Mouse (Mus musculus) left cerebral cortex, adult 8-10 months (tissue): Measurements from ENCODE around the gene Spsb2. TPM values are rescaled to one million over a fixed set of nuclear protein-coding genes. Genes with fewer than 3 reads are reported as not detected.
"Not testable (repeated sequence)": the region's sequence is repeated elsewhere in the genome, so short reads cannot be mapped to it uniquely, and the experiment has no call there.

Experiments used
- DNase-seq, 2 experiments: peaks; one replicate each; pipeline ENCODE4 v3.0.0; 2022; ENCODE audit warnings: low spot score in 2 of 2
- total RNA-seq, 4 experiments: library from RNA; stranded (reverse); gene quantifications; 2 replicates each; pipeline ENCODE4 v1.2.4; 2022

Gene Spsb2
- total RNA-seq, 4 experiments from 2014 or later: 4.0 to 5.8 (median 5.0) TPM

DNA sequence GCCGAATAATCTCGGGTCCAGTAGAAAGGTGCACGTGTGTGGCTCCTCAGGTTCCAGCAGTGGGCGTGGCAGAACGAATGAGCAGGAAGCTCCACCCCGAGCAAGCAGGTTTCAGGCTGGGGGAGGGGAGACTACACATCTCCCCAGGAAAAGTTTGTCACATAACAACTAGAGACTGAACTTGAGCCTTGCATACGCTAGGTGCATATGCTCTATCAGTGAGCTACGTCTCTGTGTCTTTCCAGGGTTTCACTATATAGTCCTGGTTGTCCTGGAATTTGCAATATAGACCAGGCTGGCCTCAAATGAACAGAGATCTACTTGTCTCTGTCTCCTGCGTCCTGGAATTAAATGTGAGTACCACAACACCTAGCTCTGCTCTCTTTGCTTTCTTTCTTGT lies 6.1 kb upstream of the Spsb2 start:
- DNase-seq: not testable (repeated sequence)

DNA sequence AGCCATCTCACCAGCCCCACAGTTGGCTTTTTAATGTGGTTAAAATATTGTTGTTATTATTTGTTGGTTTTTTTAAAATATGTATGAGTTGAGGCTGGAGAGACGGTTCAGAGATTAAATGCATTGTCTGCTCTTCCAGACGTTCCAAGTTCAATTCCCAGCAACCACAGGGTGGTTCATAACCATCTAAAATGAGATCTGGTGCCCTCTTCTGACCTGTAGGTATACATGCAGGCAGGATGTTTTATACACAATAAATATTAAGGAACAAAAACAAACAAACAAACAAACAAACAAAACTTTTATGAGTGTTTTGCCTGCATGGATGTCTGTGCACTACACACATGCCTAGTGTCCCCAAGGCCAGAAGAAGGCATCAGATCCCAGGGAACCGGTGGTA lies 5.4 kb upstream of the Spsb2 start:
- DNase-seq: no peak

DNA sequence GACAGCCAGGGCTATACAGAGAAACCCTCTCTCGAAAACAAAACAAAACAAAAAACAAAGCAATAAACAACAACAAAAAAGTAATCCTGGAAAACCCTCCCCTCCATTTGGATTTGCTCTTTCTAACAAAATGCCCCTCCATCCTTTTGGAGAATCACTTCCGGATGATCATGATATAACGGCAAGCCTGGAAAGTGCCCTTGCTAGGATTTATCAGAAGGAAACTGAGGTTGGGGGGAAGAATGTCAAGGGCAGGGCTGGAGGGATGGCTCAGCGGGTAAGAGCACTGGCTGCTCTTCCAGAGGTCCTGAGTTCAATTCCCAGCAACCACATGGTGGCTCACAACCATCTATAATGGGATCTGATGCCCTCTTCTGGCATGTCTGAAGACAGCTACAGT lies 4.8 kb upstream of the Spsb2 start:
- not testable (repeated sequence) for DNase-seq

DNA sequence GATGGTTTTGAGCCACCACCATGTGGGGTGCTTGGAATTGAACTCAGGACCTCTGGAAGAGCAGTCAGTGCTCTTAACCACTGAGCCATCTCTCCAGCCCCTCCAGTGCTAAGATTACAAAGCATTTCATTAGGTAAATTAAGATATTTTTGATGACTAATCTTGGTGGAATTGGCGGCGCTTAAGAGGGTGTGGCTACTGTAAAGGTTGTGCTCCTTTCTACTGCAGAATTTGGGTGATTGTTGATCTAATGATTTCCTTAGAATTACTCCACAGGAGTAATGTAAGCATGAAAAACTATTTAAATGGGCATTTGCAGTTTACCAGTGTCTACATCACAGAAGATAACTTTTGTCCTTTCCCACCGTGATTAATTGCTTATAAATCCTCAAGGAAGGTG lies 4.1 kb upstream of the Spsb2 start:
- no peak for DNase-seq

DNA sequence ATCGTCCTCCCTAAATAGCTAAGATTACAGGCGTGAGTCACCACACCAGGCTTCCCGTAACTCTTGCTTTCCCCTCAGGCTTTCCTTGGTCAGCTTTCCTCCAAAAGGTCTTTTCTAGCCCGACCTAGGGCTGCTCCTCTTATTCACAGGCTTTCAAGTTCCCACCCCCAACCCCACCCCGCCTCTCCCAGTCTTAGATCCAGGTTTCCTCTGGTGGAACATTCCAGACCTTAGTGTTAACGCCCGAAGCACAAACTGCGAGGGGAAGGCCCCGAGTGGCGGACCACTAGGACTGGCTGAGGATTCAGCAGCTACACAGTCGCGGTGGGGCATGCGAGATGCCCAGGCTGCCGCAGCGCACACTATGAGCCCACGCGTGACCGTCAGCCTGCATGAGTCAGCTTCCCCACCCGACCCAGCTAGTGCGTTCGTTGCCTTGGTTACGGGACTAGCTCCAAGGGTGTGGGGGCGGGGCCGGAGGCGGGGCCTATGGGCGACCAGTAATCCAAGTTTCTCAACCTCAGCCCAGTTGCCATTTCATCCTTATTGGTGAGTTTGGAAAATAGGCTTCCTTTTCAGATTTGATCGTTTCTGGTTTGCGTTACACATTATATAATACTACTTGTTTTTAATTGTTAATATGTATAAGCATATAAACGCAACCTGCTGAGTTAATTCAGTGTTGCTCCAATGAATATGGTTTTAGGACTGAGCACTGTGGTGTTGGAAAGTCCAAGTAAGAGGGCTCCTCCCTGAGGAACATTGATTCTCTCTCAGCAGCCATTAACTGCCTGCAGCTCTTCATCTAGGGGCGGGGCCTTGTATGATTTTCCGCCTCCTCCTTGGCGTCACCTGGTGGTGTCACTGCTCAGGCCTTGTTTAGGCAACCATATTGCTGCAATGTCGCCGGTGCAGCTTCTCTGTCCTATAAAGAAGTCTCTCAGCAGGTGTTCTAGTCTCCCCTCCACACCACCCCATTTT lies 2.8 kb upstream of the Spsb2 start:
- DNase-seq: peak; percentile 92 to 97

DNA sequence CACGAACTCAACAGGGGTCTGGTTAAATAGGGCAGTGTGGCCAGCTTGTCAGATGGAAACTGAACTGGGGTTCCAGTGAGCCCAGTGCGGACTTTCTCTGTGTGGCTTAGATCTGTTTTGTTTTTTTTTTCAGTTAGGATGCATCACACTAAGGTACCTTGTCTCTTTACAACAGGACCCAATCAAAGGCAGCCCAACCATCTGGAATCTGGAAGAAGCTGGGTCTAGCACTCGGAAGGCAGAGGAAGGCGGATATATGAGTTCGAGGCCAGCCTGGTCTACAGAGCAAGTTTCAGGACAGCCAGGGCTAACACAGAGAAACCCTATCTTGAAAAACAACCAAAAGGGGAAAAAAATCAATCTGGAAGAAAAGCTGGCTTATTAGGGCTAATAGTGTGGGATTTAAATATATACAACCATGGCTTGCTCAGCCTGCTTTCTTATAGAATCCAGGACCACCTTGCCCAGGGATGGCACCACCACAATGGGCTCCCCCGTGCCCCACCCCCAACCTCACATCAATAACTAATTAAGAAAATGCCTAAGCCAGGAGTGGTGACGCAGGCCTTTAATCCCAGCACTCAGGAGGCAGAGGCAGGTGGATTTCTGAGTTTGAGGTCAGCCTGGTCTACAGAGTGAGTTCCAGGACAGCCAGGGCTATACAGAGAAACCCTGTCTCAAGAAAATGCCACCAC lies 1.9 kb upstream of the Spsb2 start:
- no peak for DNase-seq

DNA sequence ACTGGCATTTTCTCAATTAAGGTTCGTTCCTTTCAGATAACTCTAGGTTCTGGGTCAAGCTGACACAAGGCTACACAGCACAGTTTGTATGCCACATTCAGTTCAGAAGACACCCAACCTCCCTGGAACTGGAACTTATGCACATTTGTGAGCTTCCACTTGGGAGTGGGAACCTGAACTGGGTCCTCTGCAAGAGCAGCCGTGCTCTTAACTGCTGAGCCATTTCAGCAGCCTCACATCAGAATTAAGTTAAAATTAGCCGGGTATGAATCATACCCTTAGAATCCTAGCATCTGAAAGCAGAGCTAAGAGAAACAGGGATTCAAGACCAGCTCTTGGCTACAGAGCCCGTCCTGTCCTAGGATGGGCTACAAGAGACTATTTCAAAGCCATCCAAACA lies 1.1 kb upstream of the Spsb2 start:
- peak in 1 of 2 experiments; percentile 42 for DNase-seq

DNA sequence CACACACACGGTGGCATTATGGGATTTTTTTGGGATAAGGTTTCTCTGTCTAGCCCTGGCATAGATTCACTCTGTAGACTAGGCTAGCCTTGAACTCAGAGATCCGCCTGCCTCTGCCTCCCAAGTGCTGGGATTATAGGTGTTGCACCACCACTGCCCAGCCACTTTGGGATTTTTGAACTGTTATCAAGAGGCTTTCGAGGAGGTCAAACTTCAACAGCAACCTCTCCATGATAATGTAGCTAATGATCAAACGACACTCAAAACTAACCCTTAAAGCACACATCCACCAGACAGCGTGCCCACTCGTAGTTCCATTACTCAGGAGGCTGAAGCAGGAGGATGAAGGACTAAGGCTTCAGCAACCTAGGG lies 489 bp upstream of the Spsb2 start:
- no peak for DNase-seq

DNA sequence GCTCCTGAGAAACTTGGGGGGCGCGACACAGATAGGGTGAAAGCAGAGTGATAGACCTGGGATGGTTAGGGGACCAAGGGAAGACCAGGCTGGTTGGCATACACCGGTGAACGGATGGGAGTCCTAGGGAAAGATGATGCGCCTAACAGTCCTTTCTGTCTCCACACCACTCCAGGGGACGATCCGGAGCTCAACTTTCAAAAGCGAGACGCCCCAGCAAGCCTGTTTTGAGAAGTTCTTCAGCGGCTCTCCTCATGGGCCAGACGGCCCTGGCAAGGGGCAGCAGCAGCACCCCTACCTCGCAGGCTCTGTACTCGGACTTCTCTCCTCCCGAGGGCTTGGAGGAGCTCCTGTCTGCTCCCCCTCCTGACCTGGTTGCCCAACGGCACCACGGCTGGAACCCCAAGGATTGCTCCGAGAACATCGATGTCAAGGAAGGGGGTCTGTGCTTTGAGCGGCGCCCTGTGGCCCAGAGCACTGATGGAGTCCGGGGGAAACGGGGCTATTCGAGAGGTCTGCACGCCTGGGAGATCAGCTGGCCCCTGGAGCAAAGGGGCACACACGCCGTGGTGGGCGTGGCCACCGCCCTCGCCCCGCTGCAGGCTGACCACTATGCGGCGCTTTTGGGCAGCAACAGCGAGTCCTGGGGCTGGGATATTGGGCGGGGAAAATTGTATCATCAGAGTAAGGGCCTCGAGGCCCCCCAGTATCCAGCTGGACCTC lies 752 bp downstream of the Spsb2 start:
- peak; percentile 48 to 61 for DNase-seq

DNA sequence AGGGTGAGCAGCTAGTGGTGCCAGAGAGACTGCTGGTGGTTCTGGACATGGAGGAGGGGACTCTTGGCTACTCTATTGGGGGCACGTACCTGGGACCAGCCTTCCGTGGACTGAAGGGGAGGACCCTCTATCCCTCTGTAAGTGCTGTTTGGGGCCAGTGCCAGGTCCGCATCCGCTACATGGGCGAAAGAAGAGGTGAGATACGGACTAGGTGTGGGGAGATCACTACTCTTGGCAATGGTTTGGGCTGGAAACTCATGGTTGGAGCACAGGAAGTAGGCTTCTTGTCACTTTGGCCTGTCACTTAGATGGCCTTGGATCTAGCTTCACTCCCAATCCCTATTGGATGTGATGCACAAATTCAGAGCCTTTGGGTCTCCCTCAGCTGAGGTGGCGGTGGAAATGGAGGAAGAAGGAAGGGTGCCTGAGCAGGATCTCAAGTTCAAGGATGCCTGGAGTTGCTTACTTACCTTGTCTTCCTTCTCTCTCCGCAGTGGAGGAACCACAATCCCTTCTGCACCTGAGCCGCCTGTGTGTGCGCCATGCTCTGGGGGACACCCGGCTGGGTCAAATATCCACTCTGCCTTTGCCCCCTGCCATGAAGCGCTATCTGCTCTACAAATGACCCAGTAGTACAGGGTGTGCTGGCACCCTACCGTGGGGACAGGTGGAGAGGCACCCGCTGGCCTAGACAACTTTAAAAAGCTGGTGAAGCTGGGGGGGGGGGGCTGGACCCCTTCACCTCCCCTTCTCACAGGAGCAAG lies 1.5 kb downstream of the Spsb2 start:
- no peak for DNase-seq

DNA sequence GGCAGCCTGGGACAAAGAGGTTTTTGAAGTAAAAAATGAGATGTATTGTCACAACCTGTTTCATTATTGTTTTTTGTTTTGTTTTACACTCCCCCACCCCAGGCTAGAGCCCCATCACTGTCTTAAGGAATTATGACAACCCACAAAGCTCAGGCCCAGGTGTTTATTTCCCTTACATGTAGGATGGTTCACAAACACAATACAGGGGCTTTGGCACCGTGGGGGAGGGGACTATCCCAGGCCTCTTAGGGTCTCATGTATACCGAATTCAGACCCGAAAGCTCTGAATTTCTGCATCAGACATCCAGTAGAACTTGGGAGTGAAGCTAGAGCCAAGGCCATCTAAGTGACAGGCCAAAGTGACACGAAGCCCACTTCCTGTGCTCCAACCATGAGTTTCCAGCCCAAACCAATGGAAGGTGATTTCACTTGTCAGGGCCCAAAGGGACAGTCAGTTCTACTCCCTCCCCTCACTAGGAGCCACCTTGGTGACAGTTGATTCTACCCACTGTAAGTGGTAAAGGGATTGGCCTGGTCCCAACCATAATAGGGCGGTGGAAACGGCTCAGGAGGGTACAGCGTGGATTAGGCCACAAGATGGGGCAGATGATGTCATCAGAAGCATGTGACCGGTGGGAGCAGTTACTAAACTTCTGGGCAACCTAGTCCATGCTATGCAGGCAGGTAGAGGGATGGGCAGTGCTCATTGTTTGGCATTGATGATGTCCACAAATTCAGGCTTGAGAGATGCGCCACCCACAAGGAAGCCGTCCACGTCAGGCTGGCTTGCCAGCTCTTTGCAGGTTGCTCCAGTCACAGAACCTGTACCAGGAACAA lies 2.3 kb downstream of the Spsb2 start:
- not testable (repeated sequence) for DNase-seq

DNA sequence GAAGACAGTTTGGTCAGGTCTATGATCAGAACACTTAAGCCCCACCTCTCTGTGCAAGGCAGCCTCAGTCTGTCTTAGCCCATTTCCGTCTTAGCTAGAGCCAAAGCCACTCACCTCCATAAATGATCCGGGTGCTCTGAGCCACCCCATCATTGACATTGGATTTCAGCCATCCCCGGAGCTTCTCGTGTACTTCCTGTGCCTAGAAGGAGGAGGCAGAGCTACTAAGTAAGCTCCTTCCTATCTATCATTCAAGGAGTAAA lies 2.9 kb downstream of the Spsb2 start:
- no peak for DNase-seq

DNA sequence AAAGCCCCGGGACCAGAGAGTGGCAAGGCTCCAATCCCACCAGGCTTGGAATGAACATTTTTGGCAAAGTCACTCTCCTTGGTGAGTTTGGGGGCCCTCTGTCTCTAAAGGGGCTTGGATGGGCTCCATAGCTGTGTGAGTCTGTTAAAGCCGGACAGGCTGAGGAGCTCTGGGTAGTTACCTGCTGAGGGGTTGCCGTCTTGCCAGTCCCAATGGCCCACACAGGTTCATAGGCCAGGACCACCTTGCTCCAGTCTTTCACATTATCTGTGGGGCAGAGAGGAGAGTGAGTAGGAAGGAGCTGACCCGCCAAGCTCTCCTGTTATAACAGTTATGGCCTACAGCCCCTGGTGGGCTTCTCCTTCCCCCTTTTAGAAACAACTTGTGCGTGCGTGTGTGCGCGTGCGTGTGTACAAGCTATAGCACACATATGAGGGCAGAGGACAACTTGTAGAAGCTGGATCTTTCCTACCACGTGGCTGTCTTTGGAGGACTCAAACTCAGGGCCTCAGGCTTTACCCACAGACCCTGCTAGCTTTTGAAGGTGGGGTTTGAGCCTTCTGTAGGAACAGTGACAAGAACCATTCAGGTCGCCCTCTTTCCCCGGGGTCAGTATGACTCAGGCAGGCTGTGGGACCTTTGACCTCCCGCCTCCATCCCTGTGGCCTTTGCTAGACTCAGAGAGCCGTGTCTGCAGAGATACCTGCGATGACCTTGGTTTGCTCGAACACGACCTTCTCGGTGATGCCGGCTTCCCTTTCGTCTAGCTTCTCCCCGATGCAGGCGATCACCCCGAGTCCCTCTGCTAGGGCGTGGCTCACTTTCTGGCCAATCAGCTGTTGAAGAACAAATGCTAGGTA lies 3.5 kb downstream of the Spsb2 start:
- no peak for DNase-seq

DNA sequence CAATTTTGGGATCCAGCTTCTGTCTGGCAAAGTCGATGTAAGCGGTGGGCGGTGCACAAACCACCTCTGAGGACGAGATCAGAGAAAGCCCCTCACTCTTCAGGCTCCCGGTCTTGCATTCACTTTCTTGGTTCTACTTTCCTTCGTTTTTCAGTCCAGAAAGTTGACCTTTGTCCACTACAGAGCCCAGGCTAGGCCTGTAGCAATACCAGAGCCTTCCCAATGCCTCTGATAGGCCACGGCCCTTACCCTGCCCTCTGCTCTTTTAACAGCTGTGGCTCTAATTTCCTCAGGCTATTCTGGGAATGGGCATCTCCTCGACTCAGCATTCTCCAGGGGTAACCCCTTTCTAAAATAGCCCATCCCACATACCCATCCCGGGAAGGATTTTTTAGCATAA lies 4.4 kb downstream of the Spsb2 start:
- no peak for DNase-seq

DNA sequence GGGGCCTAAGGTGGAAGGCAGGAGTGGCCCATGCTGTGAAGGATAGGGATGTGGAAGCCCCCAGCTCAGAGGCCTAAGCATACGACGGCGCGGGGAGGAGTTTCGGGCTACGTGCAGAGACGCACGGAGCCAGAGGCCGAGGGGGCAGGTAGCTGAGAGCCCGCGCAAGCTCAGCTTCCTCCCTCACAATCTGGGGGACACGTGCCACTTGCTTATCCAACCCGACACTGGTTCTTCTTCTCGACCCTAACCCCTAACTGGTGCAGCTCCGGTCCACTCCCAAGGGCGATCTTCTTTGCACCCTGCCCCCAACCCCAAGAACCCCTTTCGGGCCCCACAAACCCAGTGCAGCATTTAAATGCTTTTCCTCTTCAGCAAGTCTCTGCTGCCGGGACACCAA lies 5.0 kb downstream of the Spsb2 start:
- peak; percentile 51 to 78 for DNase-seq

DNA sequence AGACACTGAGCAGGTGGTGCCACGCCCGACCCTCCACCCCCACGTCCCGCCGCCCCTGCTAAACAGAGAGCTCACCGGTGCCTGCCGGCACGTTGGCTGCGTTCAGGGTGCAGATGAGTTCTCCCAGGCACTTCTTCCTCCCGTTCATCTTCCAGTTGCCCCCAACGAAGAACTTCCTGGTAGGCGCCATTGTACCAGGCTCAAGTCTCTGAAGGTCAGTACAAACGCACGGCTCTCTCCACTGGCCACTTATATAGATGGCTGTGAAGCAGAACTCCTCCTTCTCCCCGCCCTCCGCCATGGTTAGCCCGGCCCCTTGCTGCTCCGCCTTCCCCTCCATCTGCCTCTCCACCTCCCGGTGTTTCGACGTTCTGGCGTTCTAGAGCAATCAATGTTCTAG lies 5.5 kb downstream of the Spsb2 start, which contains the start of gene Tpi1:
Tpi1 (minus strand) TSS at position 364 of the 400 bp plus-strand sequence.
- peak; percentile 83 to 87 for DNase-seq

DNA sequence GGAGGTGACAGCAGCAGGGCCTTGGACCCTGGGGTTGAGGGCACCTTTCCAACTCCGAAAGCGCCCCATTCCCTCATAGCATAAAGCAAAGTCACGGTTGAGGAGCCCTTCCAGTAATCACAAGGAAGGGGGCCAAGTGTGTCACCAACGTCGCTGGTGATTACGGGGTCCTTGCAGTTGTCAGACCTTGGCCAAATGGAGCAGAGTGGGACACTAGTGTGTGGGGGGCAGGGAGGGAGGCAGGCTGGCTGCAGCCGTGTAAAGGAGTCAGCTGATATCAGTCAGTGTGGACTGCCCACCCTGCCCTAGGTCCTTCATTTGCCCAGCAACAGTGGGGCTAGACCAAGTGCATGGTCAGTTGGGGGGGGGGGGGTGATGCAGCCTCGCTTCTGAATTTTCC lies 6.0 kb downstream of the Spsb2 start:
- no peak for DNase-seq

DNA sequence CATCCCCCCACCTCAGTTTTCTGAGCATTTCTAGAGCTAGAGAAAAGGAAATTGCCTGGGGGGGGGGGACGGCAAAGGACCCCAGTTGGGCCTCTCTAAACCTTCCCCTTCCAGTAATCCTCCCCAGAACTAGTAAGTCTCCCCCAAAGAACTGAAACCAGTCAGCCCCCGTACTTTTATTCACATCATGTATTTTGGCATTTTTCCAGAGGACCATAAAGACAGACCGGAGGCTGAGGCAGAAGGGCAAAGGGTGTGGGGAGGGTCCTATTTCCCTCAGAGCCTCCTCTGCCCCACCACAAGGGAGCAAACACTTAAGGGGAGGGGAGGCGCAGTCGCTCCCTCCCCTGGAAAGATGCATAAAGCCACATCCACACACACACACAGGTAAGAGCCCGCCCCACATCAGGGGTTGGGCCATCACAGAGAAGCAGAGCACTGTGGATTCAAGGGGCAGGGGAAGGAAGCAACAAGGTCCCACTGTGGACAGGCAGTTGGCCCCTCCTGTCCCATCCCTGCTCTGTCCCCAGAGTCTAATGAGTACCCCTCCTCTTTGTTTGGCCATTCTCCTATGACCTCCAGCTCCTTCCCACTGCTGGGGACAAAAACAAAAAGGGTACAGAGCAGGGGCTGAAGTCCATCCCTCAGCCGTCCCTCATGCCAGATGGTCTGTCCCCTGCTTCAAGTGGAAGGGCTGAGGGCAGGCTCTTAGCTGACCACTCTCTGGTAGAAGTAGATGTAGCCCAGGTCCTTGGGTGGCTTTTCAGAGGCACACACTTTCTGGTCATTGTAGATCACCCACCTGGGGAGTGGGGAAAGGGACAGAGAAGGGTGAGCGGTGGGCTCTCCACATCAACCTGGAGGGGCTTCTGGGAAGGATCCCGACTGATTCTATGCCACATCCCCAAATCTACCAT lies 6.7 kb downstream of the Spsb2 start:
- DNase-seq: peak in 1 of 2 experiments; percentile 4
